Mouse (Mus musculus): ENCODE measurements around the gene Sema5a.
A peak's percentile ranks its signal among the peaks of the same experiment; 100 is the strongest.

Gene Sema5a

GRCm38 (mm10) chr15:32356805-32357204, 112.2 kb downstream of the Sema5a start:
- DNase-seq (ENCODE audit: low read depth) = no peak

GRCm38 (mm10) chr15:32367841-32368240, 123.2 kb downstream of the Sema5a start:
- no peak for DNase-seq (ENCODE audit: low read depth)

GRCm38 (mm10) chr15:32370914-32371313, 126.3 kb downstream of the Sema5a start:
- peak; percentile 55 for DNase-seq (ENCODE audit: low read depth)

GRCm38 (mm10) chr15:32371385-32371784, 126.8 kb downstream of the Sema5a start:
- DNase-seq (ENCODE audit: low read depth) = no peak

GRCm38 (mm10) chr15:32376326-32376725, 131.7 kb downstream of the Sema5a start:
- no peak for DNase-seq (ENCODE audit: low read depth)

- DNase-seq (ENCODE audit: low read depth) = no peak
These were observed 133.2 kb downstream of the Sema5a start for GRCm38 (mm10) chr15:32377781-32378180.

- no peak for DNase-seq (ENCODE audit: low read depth)
These were observed 135.7 kb downstream of the Sema5a start for GRCm38 (mm10) chr15:32380311-32380710.

- DNase-seq (ENCODE audit: low read depth) = peak; percentile 50
These were observed 138.4 kb downstream of the Sema5a start for GRCm38 (mm10) chr15:32382930-32383481.

- DNase-seq (ENCODE audit: low read depth) = no peak
These were observed 151.8 kb downstream of the Sema5a start for GRCm38 (mm10) chr15:32396241-32396890.

GRCm38 (mm10) chr15:32397064-32397463, 152.5 kb downstream of the Sema5a start:
- peak; percentile 31 for DNase-seq (ENCODE audit: low read depth)

GRCm38 (mm10) chr15:32398721-32399120, 154.1 kb downstream of the Sema5a start:
- no peak for DNase-seq (ENCODE audit: low read depth)

- DNase-seq (ENCODE audit: low read depth) = peak; percentile 24
These were observed 157.4 kb downstream of the Sema5a start for GRCm38 (mm10) chr15:32401909-32402527.

- DNase-seq (ENCODE audit: low read depth) = no peak
These were observed 158.7 kb downstream of the Sema5a start for GRCm38 (mm10) chr15:32403321-32403720.

- DNase-seq (ENCODE audit: low read depth) = no peak
These were observed 161.8 kb downstream of the Sema5a start for GRCm38 (mm10) chr15:32406436-32406835.

- no peak for DNase-seq (ENCODE audit: low read depth)
These were observed 163.2 kb downstream of the Sema5a start for GRCm38 (mm10) chr15:32407766-32408165.

GRCm38 (mm10) chr15:32416291-32416690, 171.7 kb downstream of the Sema5a start:
- DNase-seq (ENCODE audit: low read depth) = no peak

GRCm38 (mm10) chr15:32422631-32423030, 178.0 kb downstream of the Sema5a start:
- no peak for DNase-seq (ENCODE audit: low read depth)

GRCm38 (mm10) chr15:32423061-32423460, 178.5 kb downstream of the Sema5a start:
- DNase-seq (ENCODE audit: low read depth) = no peak

- no peak for DNase-seq (ENCODE audit: low read depth)
These were observed 182.7 kb downstream of the Sema5a start for GRCm38 (mm10) chr15:32427188-32427924.

GRCm38 (mm10) chr15:32432927-32433832, 188.6 kb downstream of the Sema5a start:
- peak; percentile 58 for DNase-seq (ENCODE audit: low read depth)

- no peak for DNase-seq (ENCODE audit: low read depth)
These were observed 189.2 kb downstream of the Sema5a start for GRCm38 (mm10) chr15:32433833-32434155.

GRCm38 (mm10) chr15:32434274-32434673, 189.7 kb downstream of the Sema5a start:
- DNase-seq (ENCODE audit: low read depth) = no peak
